Mouse (Mus musculus): ENCODE measurements around the gene Frmd4b. TPM values are rescaled to one million over a fixed set of nuclear protein-coding genes. Genes with fewer than 3 reads are reported as not detected.
A peak's percentile ranks its signal among the peaks of the same experiment; 100 is the strongest.

Frmd4b gene
- polyA plus RNA-seq, 2 experiments: 5.7 to 6.4 TPM

DNA sequence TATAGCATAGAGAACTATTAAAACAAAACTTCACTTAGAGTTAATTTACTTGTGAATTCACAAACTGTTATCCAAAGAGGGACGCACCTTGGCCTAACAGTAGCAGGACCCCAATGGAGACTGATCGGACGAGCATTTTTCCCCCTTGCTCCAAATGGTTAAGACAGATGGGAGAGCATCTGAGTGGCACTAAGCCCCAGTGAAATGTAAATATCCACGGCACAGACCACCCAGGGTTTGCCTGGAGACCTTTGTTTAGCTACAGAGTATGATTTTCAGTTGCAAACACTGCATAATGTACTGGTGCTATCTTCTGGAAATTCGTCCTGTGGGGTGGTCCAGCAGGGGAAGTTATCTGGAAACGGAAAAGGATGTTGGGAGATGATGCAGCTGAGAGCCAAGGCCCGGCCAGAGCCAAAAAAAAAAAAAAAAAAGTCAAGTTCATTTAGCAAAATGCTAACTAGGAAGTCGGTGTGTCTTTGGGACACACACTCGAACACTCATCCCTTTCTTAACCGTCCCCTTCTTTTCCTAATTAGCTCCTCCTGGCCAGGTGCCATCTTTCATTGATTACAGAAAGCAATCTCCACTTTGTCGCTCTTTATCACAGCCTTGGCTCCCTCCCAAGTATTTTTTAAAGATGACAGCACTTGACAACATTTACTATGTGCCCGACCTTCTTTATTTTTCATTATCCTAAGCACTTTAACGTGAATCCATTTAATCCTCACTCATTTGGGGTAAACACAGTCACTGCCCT, 95.9 kb downstream of the Frmd4b start:
- Histone ChIP-seq H3K27ac (no peak overlapping the region), H3K4me1 (replicated peaks; ENCODE audit: control insufficient read depth in 2 of 2, insufficient read depth in 2 of 2, low read length in 1 of 2) (peaks cover 0 to 14% of the 10 kb centered on the region in 2 experiments; a peak in 2 of 4 replicates), H3K4me3 (ENCODE audit: insufficient read depth in 1 of 2, low read depth in 2 of 2, low read length in 2 of 2) (no peak overlapping the region), H3K36me3 (replicated peaks; ENCODE audit: control insufficient read depth, insufficient read depth, low read depth) (no peaks in the 10 kb centered on the region), H3K4me2 (ENCODE audit: low read depth) (no peak overlapping the region), H3K9ac (replicated peaks) (no peak overlapping the region), H3K27me3 (ENCODE audit: control insufficient read depth, insufficient read depth, low read length) (no peaks in the 10 kb centered on the region), H3K9me3 (ENCODE audit: control insufficient read depth, low read length) (no peaks in the 10 kb centered on the region)
- WGBS (ENCODE audit: insufficient replicate concordance): 57% methylated on average over 13 of the region's 13 CpGs
- no peak for DNase-seq (ENCODE audit: low read depth in 3 of 3, low spot score in 3 of 3)
- no peak for ATAC-seq (ENCODE audit: insufficient read depth)
- TF ChIP-seq CTCF (IDR thresholded peaks at IDR 0.05; ENCODE audit: low read depth): no peak
- no peak for TF ChIP-seq EP300 (IDR thresholded peaks at IDR 0.05; ENCODE audit: low read depth)

DNA sequence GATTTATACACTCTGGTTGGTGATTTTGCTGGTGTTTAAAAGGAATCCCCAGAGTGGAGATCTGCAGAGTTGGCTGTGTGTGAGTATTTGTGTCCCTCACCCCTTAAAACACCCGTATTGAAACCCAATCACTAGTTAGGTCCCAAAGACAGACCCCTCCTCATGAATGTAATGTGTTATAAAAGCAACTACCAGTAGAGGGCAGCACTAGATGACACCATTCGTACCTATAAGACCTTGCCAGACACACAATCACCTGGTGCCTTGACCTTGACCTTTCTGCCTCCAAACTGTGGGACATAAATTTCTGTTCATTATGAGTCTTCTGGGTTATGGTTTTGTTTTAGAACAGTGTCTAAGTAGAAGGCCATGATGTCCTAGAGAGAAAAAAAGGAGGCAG, 96.8 kb downstream of the Frmd4b start:
- no peak overlapping the region for H3K9ac ChIP-seq (replicated peaks)
- H3K9me3 ChIP-seq (ENCODE audit: control insufficient read depth, low read length): no peaks in the 10 kb centered on the region
- ATAC-seq (ENCODE audit: insufficient read depth): no peak
- TF ChIP-seq CTCF (IDR thresholded peaks at IDR 0.05; ENCODE audit: low read depth) (peak; percentile 48), EP300 (IDR thresholded peaks at IDR 0.05; ENCODE audit: low read depth) (no peak)
- 22% methylated on average over 2 of the region's 2 CpGs for WGBS (ENCODE audit: insufficient replicate concordance)
- no peak for DNase-seq (ENCODE audit: low read depth in 3 of 3, low spot score in 3 of 3)
- H3K27me3 ChIP-seq (ENCODE audit: control insufficient read depth, insufficient read depth, low read length): no peaks in the 10 kb centered on the region
- no peak overlapping the region for H3K4me3 ChIP-seq (ENCODE audit: insufficient read depth in 1 of 2, low read depth in 2 of 2, low read length in 2 of 2)
- H3K4me2 ChIP-seq (ENCODE audit: low read depth): no peak overlapping the region
- H3K36me3 ChIP-seq (replicated peaks; ENCODE audit: control insufficient read depth, insufficient read depth, low read depth): no peaks in the 10 kb centered on the region
- H3K4me1 ChIP-seq (replicated peaks; ENCODE audit: control insufficient read depth in 2 of 2, insufficient read depth in 2 of 2, low read length in 1 of 2): peaks cover 0 to 16% of the 10 kb centered on the region in 2 experiments; a peak in 2 of 4 replicates
- H3K27ac ChIP-seq: no peak overlapping the region

DNA sequence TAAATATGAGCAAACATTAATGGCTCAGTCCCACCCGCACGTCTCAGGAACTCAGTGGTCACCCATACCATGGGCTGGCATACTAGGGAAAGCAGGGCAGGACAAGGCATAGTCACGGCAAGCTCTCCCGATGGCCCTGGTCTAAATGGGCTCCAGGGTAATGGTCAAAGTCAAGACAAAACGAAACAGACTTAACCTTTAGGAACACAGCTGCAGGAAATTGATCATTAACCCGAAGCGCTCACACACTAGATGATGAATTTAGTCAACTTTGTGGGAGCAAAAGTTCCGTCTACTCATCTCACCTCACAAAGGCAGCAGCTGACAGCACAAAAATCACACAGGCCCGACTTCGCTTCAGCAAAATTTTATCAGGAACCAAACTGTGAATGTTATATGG, 97.8 kb downstream of the Frmd4b start:
- DNase-seq (ENCODE audit: low read depth in 3 of 3, low spot score in 3 of 3) (no peak), ATAC-seq (ENCODE audit: insufficient read depth) (0 out of 2 replicates have a peak, but pooled peaks have one; percentile 23)
- Histone ChIP-seq H3K4me2 (ENCODE audit: low read depth) (peak overlapping the region; percentile 18; the same call in 1 of the 2 replicates), H3K4me3 (ENCODE audit: insufficient read depth in 1 of 2, low read depth in 2 of 2, low read length in 2 of 2) (no peak overlapping the region), H3K27me3 (ENCODE audit: control insufficient read depth, insufficient read depth, low read length) (no peaks in the 10 kb centered on the region), H3K9ac (replicated peaks) (no peak overlapping the region), H3K4me1 (replicated peaks; ENCODE audit: control insufficient read depth in 2 of 2, insufficient read depth in 2 of 2, low read length in 1 of 2) (peaks cover 0 to 16% of the 10 kb centered on the region in 2 experiments; a peak in 2 of 4 replicates), H3K9me3 (ENCODE audit: control insufficient read depth, low read length) (no peaks in the 10 kb centered on the region), H3K27ac (no peak overlapping the region), H3K36me3 (replicated peaks; ENCODE audit: control insufficient read depth, insufficient read depth, low read depth) (no peaks in the 10 kb centered on the region)
- TF ChIP-seq EP300 (IDR thresholded peaks at IDR 0.05; ENCODE audit: low read depth) (no peak), CTCF (IDR thresholded peaks at IDR 0.05; ENCODE audit: low read depth) (no peak)
- 59% methylated on average over 10 of the region's 10 CpGs for WGBS (ENCODE audit: insufficient replicate concordance)

DNA sequence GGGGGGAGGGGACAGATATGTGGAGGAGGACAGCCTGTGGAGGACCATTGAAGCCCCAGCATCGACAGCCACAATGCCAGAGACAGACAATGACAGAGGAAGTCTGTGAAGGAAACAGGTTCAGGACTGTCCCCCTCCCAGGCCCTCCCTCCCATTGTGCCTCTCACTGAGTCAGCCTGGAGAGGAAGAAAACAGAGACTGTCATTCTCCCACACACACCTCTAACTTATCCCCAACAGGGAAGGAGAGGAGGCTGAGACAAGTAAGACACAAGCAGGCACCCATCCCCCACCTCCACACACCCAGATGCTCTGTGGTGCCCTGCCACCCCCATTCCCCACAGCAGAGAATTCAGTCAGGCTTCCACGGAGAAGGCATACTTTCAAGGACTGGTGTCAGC, 98.9 kb downstream of the Frmd4b start:
- TF ChIP-seq CTCF (IDR thresholded peaks at IDR 0.05; ENCODE audit: low read depth) (no peak), EP300 (IDR thresholded peaks at IDR 0.05; ENCODE audit: low read depth) (no peak)
- Histone ChIP-seq H3K36me3 (replicated peaks; ENCODE audit: control insufficient read depth, insufficient read depth, low read depth) (no peaks in the 10 kb centered on the region), H3K9ac (replicated peaks) (no peak overlapping the region), H3K27me3 (ENCODE audit: control insufficient read depth, insufficient read depth, low read length) (no peaks in the 10 kb centered on the region), H3K4me2 (ENCODE audit: low read depth) (no peak overlapping the region), H3K27ac (no peak overlapping the region), H3K4me1 (replicated peaks; ENCODE audit: control insufficient read depth in 2 of 2, insufficient read depth in 2 of 2, low read length in 1 of 2) (peaks cover 0 to 16% of the 10 kb centered on the region in 2 experiments; a peak in 2 of 4 replicates), H3K9me3 (ENCODE audit: control insufficient read depth, low read length) (no peaks in the 10 kb centered on the region), H3K4me3 (ENCODE audit: insufficient read depth in 1 of 2, low read depth in 2 of 2, low read length in 2 of 2) (no peak overlapping the region)
- 4% methylated on average over 2 of the region's 2 CpGs for WGBS (ENCODE audit: insufficient replicate concordance)
- ATAC-seq (ENCODE audit: insufficient read depth): no peak
- no peak for DNase-seq (ENCODE audit: low read depth in 3 of 3, low spot score in 3 of 3)

DNA sequence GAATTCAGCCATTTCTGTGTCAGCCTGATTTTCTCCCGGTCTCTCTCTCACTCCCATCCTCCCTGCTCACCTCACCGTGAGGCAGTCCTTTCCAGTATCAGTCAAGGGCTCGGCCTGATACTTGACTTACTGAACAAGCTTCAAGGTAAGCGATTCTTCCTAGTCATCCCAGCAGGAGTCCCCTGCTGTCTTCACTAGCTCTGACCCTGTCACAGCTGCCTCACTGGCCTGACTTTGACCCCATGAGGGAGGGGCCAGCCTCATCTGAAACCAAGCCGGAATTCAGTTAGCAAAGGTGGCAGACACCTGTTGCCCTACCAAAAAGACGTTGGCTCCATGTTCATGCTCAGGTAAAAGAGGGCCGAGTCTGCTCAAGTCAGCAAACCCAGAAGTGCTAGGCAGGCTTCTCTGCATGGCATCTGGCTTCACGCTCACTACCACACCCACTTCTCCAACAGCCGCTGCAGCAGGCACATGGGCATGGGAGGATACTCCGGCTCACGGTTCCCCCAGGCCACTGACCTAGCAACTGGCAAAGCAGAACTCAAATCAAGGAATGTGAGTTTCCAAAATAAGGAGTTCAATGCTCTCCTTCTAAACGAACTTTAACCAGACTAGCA, 99.6 kb downstream of the Frmd4b start:
- Histone ChIP-seq H3K4me1 (replicated peaks; ENCODE audit: control insufficient read depth in 2 of 2, insufficient read depth in 2 of 2, low read length in 1 of 2) (peaks cover 0 to 16% of the 10 kb centered on the region in 2 experiments; a peak in 2 of 4 replicates), H3K9ac (replicated peaks) (no peak overlapping the region), H3K27ac (no peak overlapping the region), H3K4me3 (ENCODE audit: insufficient read depth in 1 of 2, low read depth in 2 of 2, low read length in 2 of 2) (no peak overlapping the region), H3K36me3 (replicated peaks; ENCODE audit: control insufficient read depth, insufficient read depth, low read depth) (no peaks in the 10 kb centered on the region), H3K4me2 (ENCODE audit: low read depth) (no peak overlapping the region), H3K27me3 (ENCODE audit: control insufficient read depth, insufficient read depth, low read length) (no peaks in the 10 kb centered on the region), H3K9me3 (ENCODE audit: control insufficient read depth, low read length) (no peaks in the 10 kb centered on the region)
- ATAC-seq (ENCODE audit: insufficient read depth) (no peak), DNase-seq (ENCODE audit: low read depth in 3 of 3, low spot score in 3 of 3) (no peak)
- WGBS (ENCODE audit: insufficient replicate concordance): 46% methylated on average over 12 of the region's 12 CpGs
- TF ChIP-seq EP300 (IDR thresholded peaks at IDR 0.05; ENCODE audit: low read depth) (no peak), CTCF (IDR thresholded peaks at IDR 0.05; ENCODE audit: low read depth) (no peak)

Data from liver, embryonic 14.5 days (tissue).